Mouse (Mus musculus) erythroblast, embryonic 14.5 days (primary cell): ENCODE results near the gene Slamf6.

ENCODE experiments used
- GATA1 ChIP-seq: IDR thresholded peaks from 2 replicates; pipeline ENCODE4 v1.6.1; 2012; ENCODE audit warnings: low read length, inconsistent platforms, mixed read lengths
- TAL1 ChIP-seq: IDR thresholded peaks from 3 replicates; pipeline ENCODE4 v1.6.1; 2012; ENCODE audit warnings: low read length, inconsistent platforms, mixed read lengths

- no peak for TF ChIP-seq TAL1
- no peak for TF ChIP-seq GATA1
Observed at GRCm38 (mm10) chr1:171948946-171949508, 31.7 kb downstream of the Slamf6 start.
